Mouse (Mus musculus): Measurements from ENCODE around the gene Mdm2. TPM values are rescaled to one million over a fixed set of nuclear protein-coding genes. Genes with fewer than 3 reads are reported as not detected.
A peak's percentile ranks its signal among the peaks of the same experiment; 100 is the strongest.
"Not testable (repeated sequence)": the region's sequence is repeated elsewhere in the genome, so short reads cannot be mapped to it uniquely, and the experiment has no call there.

The Mdm2 gene
- total and polyA plus RNA-seq, 3 experiments: 79.8 to 136 (median 112) TPM

GRCm38 (mm10) chr10:117746297-117746883 is 35.8 kb upstream of the Mdm2 start, which contains the start of gene Slc35e3 (continued):
- TF ChIP-seq HCFC1 (IDR thresholded peaks at IDR 0.05; ENCODE audit: low read depth, low read length): peak; percentile 40; the same call in 1 of the 2 replicates
- no peak for TF ChIP-seq SIN3A (IDR thresholded peaks at IDR 0.05; ENCODE audit: low read length)
- TF ChIP-seq ELF1 (IDR thresholded peaks at IDR 0.05; ENCODE audit: low read depth, low read length): no peak
- peak; percentile 94 for TF ChIP-seq USF1 (IDR thresholded peaks at IDR 0.05; ENCODE audit: low read depth, low read length)
- TF ChIP-seq UBTF (IDR thresholded peaks at IDR 0.05; ENCODE audit: low read depth, low read length): no peak
- peak; percentile 93 for TF ChIP-seq MAX (IDR thresholded peaks at IDR 0.05; ENCODE audit: low read length)
- TF ChIP-seq POLR2A (IDR thresholded peaks at IDR 0.05; ENCODE audit: low read depth, low read length): peak; percentile 69
- TF ChIP-seq MAZ (IDR thresholded peaks at IDR 0.05; ENCODE audit: low read depth, low read length): peak; percentile 77; the same call in 1 of the 2 replicates
- no peak for TF ChIP-seq JUND (conservative IDR thresholded peaks at IDR 0.05; ENCODE audit: low read depth, low read length)
- no peak for TF ChIP-seq RAD21 (IDR thresholded peaks at IDR 0.05; ENCODE audit: low read depth, low read length)
- TF ChIP-seq BHLHE40 (IDR thresholded peaks at IDR 0.05; ENCODE audit: low read depth, low read length): peak; percentile 19; the same call in 1 of the 2 replicates
- no peak for TF ChIP-seq CHD1 (IDR thresholded peaks at IDR 0.05; ENCODE audit: low read depth, low read length)
- TF ChIP-seq E2F4 (IDR thresholded peaks at IDR 0.05; ENCODE audit: insufficient replicate concordance, low read depth, low read length): no peak
- no peak for TF ChIP-seq MAFK (IDR thresholded peaks at IDR 0.05; ENCODE audit: insufficient replicate concordance, low read length)

GRCm38 (mm10) chr10:117745570-117746296 is 35.2 kb upstream of the Mdm2 start:
- peaks cover 0 to 14% of the 10 kb centered on the region in 2 experiments; a peak in 2 of 4 replicates for H3K4me1 ChIP-seq (ENCODE audit: control insufficient read depth in 1 of 2, insufficient read depth in 2 of 2)
- H3K27ac ChIP-seq (ENCODE audit: insufficient read depth, low read depth); in situ Hi-C loops (cut with MboI; ENCODE audit: low pct_ligation_motif_present, low pct_unique_long_range_greater_than_20kb, low sequenced_read_pairs); DNase-seq (ENCODE audit: extremely low read depth); H3K27me3 ChIP-seq (replicated peaks); H3K79me2 ChIP-seq (replicated peaks; ENCODE audit: control insufficient read depth, extremely low read depth, insufficient read depth, poor library complexity, severe bottlenecking); dilution Hi-C loops (cut with MboI; ENCODE audit: extremely low pct_ligation_motif_present, extremely low pct_unique_long_range_greater_than_20kb, low sequenced_read_pairs): not testable (repeated sequence)
- H3K4me3 ChIP-seq (replicated peaks in 1 of 3; ENCODE audit: low read depth in 2 of 3, low read length in 2 of 3, poor library complexity in 1 of 3): peak overlapping the region; percentile 34 to 61 (median 55)
- H3K4me2 ChIP-seq (ENCODE audit: insufficient read depth, low read depth, poor library complexity, severe bottlenecking): peak overlapping the region; percentile 66
- H3K9ac ChIP-seq (ENCODE audit: insufficient read depth, low read depth): peak overlapping the region; percentile 41
- peaks cover 22% of the 10 kb centered on the region for H3K9me3 ChIP-seq (replicated peaks; ENCODE audit: low read length)
- TF ChIP-seq MXI1 (IDR thresholded peaks at IDR 0.05; ENCODE audit: low read depth, low read length): 0 out of 2 replicates have a peak, but pooled peaks have one; percentile 3
- peaks cover 17 to 55% of the 10 kb centered on the region in 2 experiments for H3K36me3 ChIP-seq (replicated peaks in 1 of 2; ENCODE audit: control insufficient read depth in 1 of 2, insufficient read depth in 1 of 2, low read length in 1 of 2)

GRCm38 (mm10) chr10:117743917-117744316 is 33.4 kb upstream of the Mdm2 start:
- TF ChIP-seq JUND (conservative IDR thresholded peaks at IDR 0.05; ENCODE audit: low read depth, low read length) (no peak), ZKSCAN1 (IDR thresholded peaks at IDR 0.05; ENCODE audit: borderline replicate concordance, low read depth, low read length) (no peak), MYC (IDR thresholded peaks at IDR 0.05; ENCODE audit: low read depth, low read length) (no peak), EP300 (IDR thresholded peaks at IDR 0.05; ENCODE audit: low read length) (no peak), GABPA (IDR thresholded peaks at IDR 0.05; ENCODE audit: insufficient replicate concordance, low read depth, low read length) (no peak), USF1 (IDR thresholded peaks at IDR 0.05; ENCODE audit: low read depth, low read length) (no peak), KAT2A (IDR thresholded peaks at IDR 0.05; ENCODE audit: insufficient replicate concordance, low read length) (no peak), NELFE (IDR thresholded peaks at IDR 0.05; ENCODE audit: low read depth, low read length) (no peak), POLR2A (IDR thresholded peaks at IDR 0.05; ENCODE audit: low read depth, low read length) (no peak), MEF2A (IDR thresholded peaks at IDR 0.05; ENCODE audit: borderline replicate concordance, low read depth, low read length) (no peak), JUN (IDR thresholded peaks at IDR 0.05; ENCODE audit: insufficient read depth, low read depth, low read length) (no peak), POLR2AphosphoS2 (IDR thresholded peaks at IDR 0.05; ENCODE audit: low read depth, low read length) (no peak), TBP (conservative IDR thresholded peaks at IDR 0.05; ENCODE audit: low read depth, low read length) (no peak), NRF1 (IDR thresholded peaks at IDR 0.05; ENCODE audit: low read depth, low read length) (no peak)
- H3K9me3 ChIP-seq (replicated peaks; ENCODE audit: low read length): peaks cover 8% of the 10 kb centered on the region
- no peaks in the 10 kb centered on the region for H3K79me2 ChIP-seq (replicated peaks; ENCODE audit: control insufficient read depth, extremely low read depth, insufficient read depth, poor library complexity, severe bottlenecking)
- no peaks in the 10 kb centered on the region for H3K27me3 ChIP-seq (replicated peaks)
- no peak overlapping the region for H3K9ac ChIP-seq (ENCODE audit: insufficient read depth, low read depth)
- no peak overlapping the region for H3K27ac ChIP-seq (ENCODE audit: insufficient read depth, low read depth)
- no peak for DNase-seq (ENCODE audit: extremely low read depth)
- H3K36me3 ChIP-seq (replicated peaks in 1 of 2; ENCODE audit: control insufficient read depth in 1 of 2, insufficient read depth in 1 of 2, low read length in 1 of 2): peaks cover 17 to 58% of the 10 kb centered on the region in 2 experiments
- in situ Hi-C loops (cut with MboI; ENCODE audit: low pct_ligation_motif_present, low pct_unique_long_range_greater_than_20kb, low sequenced_read_pairs) (no loop called here), dilution Hi-C loops (cut with MboI; ENCODE audit: extremely low pct_ligation_motif_present, extremely low pct_unique_long_range_greater_than_20kb, low sequenced_read_pairs) (no loop called here)
- H3K4me3 ChIP-seq (replicated peaks in 1 of 3; ENCODE audit: low read depth in 2 of 3, low read length in 2 of 3, poor library complexity in 1 of 3): no peak overlapping the region
- H3K4me1 ChIP-seq (ENCODE audit: control insufficient read depth in 1 of 2, insufficient read depth in 2 of 2): peaks cover 0 to 14% of the 10 kb centered on the region in 2 experiments; a peak in 2 of 4 replicates
- H3K4me2 ChIP-seq (ENCODE audit: insufficient read depth, low read depth, poor library complexity, severe bottlenecking): no peak overlapping the region
